Mouse (Mus musculus): ENCODE results near the gene Swap70. TPM values are rescaled to one million over a fixed set of nuclear protein-coding genes. Genes with fewer than 3 reads are reported as not detected.

Gene Swap70
- polyA plus RNA-seq, 1 experiment from 2014 or later, result 9.9 TPM

GRCm38 (mm10) chr7:110298739-110299410 is 77.4 kb downstream of the Swap70 start:
- no peak overlapping the region for H3K9ac ChIP-seq (ENCODE audit: low read depth, low read length)
- WGBS, result 90% methylated on average over 17 of the region's 17 CpGs
- ATAC-seq, result no peak

GRCm38 (mm10) chr7:110302886-110303285 is 81.4 kb downstream of the Swap70 start:
- Histone ChIP-seq H3K4me1 (ENCODE audit: control insufficient read depth, insufficient read depth, low read length) (no peaks in the 10 kb centered on the region), H3K9ac (ENCODE audit: low read depth, low read length) (no peak overlapping the region), H3K4me2 (ENCODE audit: low read length) (no peak overlapping the region), H3K36me3 (ENCODE audit: control insufficient read depth, insufficient read depth, low read length) (0 out of 2 replicates have a peak, but pooled peaks cover 4% of the 10 kb centered on the region), H3K4me3 (ENCODE audit: low read depth, low read length) (no peak overlapping the region), H3K9me3 (replicated peaks; ENCODE audit: control insufficient read depth, low read length, poor library complexity, severe bottlenecking) (no peaks in the 10 kb centered on the region), H3K27me3 (ENCODE audit: control insufficient read depth, insufficient read depth, low read depth, low read length) (no peaks in the 10 kb centered on the region), H3K27ac (ENCODE audit: low read length) (no peak overlapping the region)
- no peak for ATAC-seq
- 87% methylated on average over 6 of the region's 6 CpGs for WGBS

More at GRCm38 (mm10) chr7:110298739-110299410, 77.4 kb downstream of the Swap70 start:
- no peaks in the 10 kb centered on the region for H3K9me3 ChIP-seq (replicated peaks; ENCODE audit: control insufficient read depth, low read length, poor library complexity, severe bottlenecking)
- H3K4me3 ChIP-seq (ENCODE audit: low read depth, low read length), result no peak overlapping the region
- H3K4me1 ChIP-seq (ENCODE audit: control insufficient read depth, insufficient read depth, low read length), result no peaks in the 10 kb centered on the region
- H3K27me3 ChIP-seq (ENCODE audit: control insufficient read depth, insufficient read depth, low read depth, low read length), result no peaks in the 10 kb centered on the region
- no peaks in the 10 kb centered on the region for H3K36me3 ChIP-seq (ENCODE audit: control insufficient read depth, insufficient read depth, low read length)
- H3K27ac ChIP-seq (ENCODE audit: low read length), result no peak overlapping the region
- no peak overlapping the region for H3K4me2 ChIP-seq (ENCODE audit: low read length)

- Histone ChIP-seq H3K4me1 (ENCODE audit: control insufficient read depth, insufficient read depth, low read length) (no peaks in the 10 kb centered on the region), H3K4me3 (ENCODE audit: low read depth, low read length) (no peak overlapping the region), H3K36me3 (ENCODE audit: control insufficient read depth, insufficient read depth, low read length) (peaks cover 19% of the 10 kb centered on the region), H3K27ac (ENCODE audit: low read length) (no peak overlapping the region), H3K9ac (ENCODE audit: low read depth, low read length) (no peak overlapping the region), H3K27me3 (ENCODE audit: control insufficient read depth, insufficient read depth, low read depth, low read length) (no peaks in the 10 kb centered on the region), H3K4me2 (ENCODE audit: low read length) (no peak overlapping the region), H3K9me3 (replicated peaks; ENCODE audit: control insufficient read depth, low read length, poor library complexity, severe bottlenecking) (no peaks in the 10 kb centered on the region)
- no peak for ATAC-seq
- WGBS, result 95% methylated on average over 4 of the region's 4 CpGs
Observed at GRCm38 (mm10) chr7:110305486-110305885, 84.0 kb downstream of the Swap70 start.

GRCm38 (mm10) chr7:110306281-110306680 is 84.8 kb downstream of the Swap70 start:
- H3K9me3 ChIP-seq (replicated peaks; ENCODE audit: control insufficient read depth, low read length, poor library complexity, severe bottlenecking), result no peaks in the 10 kb centered on the region
- WGBS, result 64% methylated on average over 5 of the region's 5 CpGs
- H3K27me3 ChIP-seq (ENCODE audit: control insufficient read depth, insufficient read depth, low read depth, low read length), result no peaks in the 10 kb centered on the region
- no peak overlapping the region for H3K9ac ChIP-seq (ENCODE audit: low read depth, low read length)
- peak; percentile 51; the same call in 1 of the 2 replicates for ATAC-seq
- no peak overlapping the region for H3K27ac ChIP-seq (ENCODE audit: low read length)
- no peak overlapping the region for H3K4me2 ChIP-seq (ENCODE audit: low read length)
- H3K4me3 ChIP-seq (ENCODE audit: low read depth, low read length), result no peak overlapping the region
- H3K36me3 ChIP-seq (ENCODE audit: control insufficient read depth, insufficient read depth, low read length), result peaks cover 24% of the 10 kb centered on the region
- no peaks in the 10 kb centered on the region for H3K4me1 ChIP-seq (ENCODE audit: control insufficient read depth, insufficient read depth, low read length)

- WGBS, result 87% methylated on average over 11 of the region's 11 CpGs
- peaks cover 38% of the 10 kb centered on the region for H3K36me3 ChIP-seq (ENCODE audit: control insufficient read depth, insufficient read depth, low read length)
- no peak for ATAC-seq
- no peak overlapping the region for H3K4me2 ChIP-seq (ENCODE audit: low read length)
- H3K4me3 ChIP-seq (ENCODE audit: low read depth, low read length), result no peak overlapping the region
- no peaks in the 10 kb centered on the region for H3K27me3 ChIP-seq (ENCODE audit: control insufficient read depth, insufficient read depth, low read depth, low read length)
- no peak overlapping the region for H3K27ac ChIP-seq (ENCODE audit: low read length)
- H3K9ac ChIP-seq (ENCODE audit: low read depth, low read length), result no peak overlapping the region
- no peaks in the 10 kb centered on the region for H3K4me1 ChIP-seq (ENCODE audit: control insufficient read depth, insufficient read depth, low read length)
- H3K9me3 ChIP-seq (replicated peaks; ENCODE audit: control insufficient read depth, low read length, poor library complexity, severe bottlenecking), result no peaks in the 10 kb centered on the region
Observed at GRCm38 (mm10) chr7:110307741-110308140, 86.2 kb downstream of the Swap70 start.

- no peak overlapping the region for H3K4me2 ChIP-seq (ENCODE audit: low read length)
- H3K36me3 ChIP-seq (ENCODE audit: control insufficient read depth, insufficient read depth, low read length), result peaks cover 44% of the 10 kb centered on the region
- no peak overlapping the region for H3K27ac ChIP-seq (ENCODE audit: low read length)
- no peaks in the 10 kb centered on the region for H3K9me3 ChIP-seq (replicated peaks; ENCODE audit: control insufficient read depth, low read length, poor library complexity, severe bottlenecking)
- no peak for ATAC-seq
- H3K4me1 ChIP-seq (ENCODE audit: control insufficient read depth, insufficient read depth, low read length), result no peaks in the 10 kb centered on the region
- H3K27me3 ChIP-seq (ENCODE audit: control insufficient read depth, insufficient read depth, low read depth, low read length), result no peaks in the 10 kb centered on the region
- 92% methylated on average over 8 of the region's 8 CpGs for WGBS
- H3K9ac ChIP-seq (ENCODE audit: low read depth, low read length), result no peak overlapping the region
- H3K4me3 ChIP-seq (ENCODE audit: low read depth, low read length), result no peak overlapping the region
Observed at GRCm38 (mm10) chr7:110309246-110309645, 87.7 kb downstream of the Swap70 start.

- Histone ChIP-seq H3K4me1 (ENCODE audit: control insufficient read depth, insufficient read depth, low read length) (no peaks in the 10 kb centered on the region), H3K27me3 (ENCODE audit: control insufficient read depth, insufficient read depth, low read depth, low read length) (no peaks in the 10 kb centered on the region), H3K4me3 (ENCODE audit: low read depth, low read length) (no peak overlapping the region), H3K27ac (ENCODE audit: low read length) (no peak overlapping the region), H3K4me2 (ENCODE audit: low read length) (no peak overlapping the region), H3K36me3 (ENCODE audit: control insufficient read depth, insufficient read depth, low read length) (peaks cover 64% of the 10 kb centered on the region), H3K9me3 (replicated peaks; ENCODE audit: control insufficient read depth, low read length, poor library complexity, severe bottlenecking) (no peaks in the 10 kb centered on the region), H3K9ac (ENCODE audit: low read depth, low read length) (no peak overlapping the region)
- ATAC-seq, result no peak
- WGBS, result 96% methylated on average over 9 of the region's 9 CpGs
Observed at GRCm38 (mm10) chr7:110313392-110314055, 92.0 kb downstream of the Swap70 start.

- Histone ChIP-seq H3K9ac (ENCODE audit: low read depth, low read length) (no peak overlapping the region), H3K4me3 (ENCODE audit: low read depth, low read length) (no peak overlapping the region), H3K4me2 (ENCODE audit: low read length) (no peak overlapping the region), H3K4me1 (ENCODE audit: control insufficient read depth, insufficient read depth, low read length) (no peaks in the 10 kb centered on the region), H3K36me3 (ENCODE audit: control insufficient read depth, insufficient read depth, low read length) (peaks cover 64% of the 10 kb centered on the region), H3K9me3 (replicated peaks; ENCODE audit: control insufficient read depth, low read length, poor library complexity, severe bottlenecking) (no peaks in the 10 kb centered on the region), H3K27ac (ENCODE audit: low read length) (no peak overlapping the region), H3K27me3 (ENCODE audit: control insufficient read depth, insufficient read depth, low read depth, low read length) (no peaks in the 10 kb centered on the region)
- 93% methylated on average over 7 of the region's 7 CpGs for WGBS
- no peak for ATAC-seq
Observed at GRCm38 (mm10) chr7:110314401-110314890, 92.9 kb downstream of the Swap70 start.

- no peak for ATAC-seq
- Histone ChIP-seq H3K4me2 (ENCODE audit: low read length) (no peak overlapping the region), H3K9me3 (replicated peaks; ENCODE audit: control insufficient read depth, low read length, poor library complexity, severe bottlenecking) (no peaks in the 10 kb centered on the region), H3K27ac (ENCODE audit: low read length) (no peak overlapping the region), H3K4me3 (ENCODE audit: low read depth, low read length) (no peak overlapping the region), H3K27me3 (ENCODE audit: control insufficient read depth, insufficient read depth, low read depth, low read length) (no peaks in the 10 kb centered on the region), H3K9ac (ENCODE audit: low read depth, low read length) (no peak overlapping the region), H3K4me1 (ENCODE audit: control insufficient read depth, insufficient read depth, low read length) (no peaks in the 10 kb centered on the region), H3K36me3 (ENCODE audit: control insufficient read depth, insufficient read depth, low read length) (peaks cover 65% of the 10 kb centered on the region)
- WGBS, result 85% methylated on average over 1 of the region's 1 CpGs
Observed at GRCm38 (mm10) chr7:110315352-110315751, 93.8 kb downstream of the Swap70 start.

Data from midbrain, embryonic 16.5 days (tissue).